Mouse (Mus musculus) monocyte, adult 2 months (primary cell): ENCODE results near the gene Cdh1.

Source experiments
- DNase-seq, 2 experiments: peaks; one replicate each; pipeline ENCODE4 v3.0.0; 2022; ENCODE audit warnings: low spot score in 2 of 2, low read depth in 1 of 2

Cdh1 gene

DNA sequence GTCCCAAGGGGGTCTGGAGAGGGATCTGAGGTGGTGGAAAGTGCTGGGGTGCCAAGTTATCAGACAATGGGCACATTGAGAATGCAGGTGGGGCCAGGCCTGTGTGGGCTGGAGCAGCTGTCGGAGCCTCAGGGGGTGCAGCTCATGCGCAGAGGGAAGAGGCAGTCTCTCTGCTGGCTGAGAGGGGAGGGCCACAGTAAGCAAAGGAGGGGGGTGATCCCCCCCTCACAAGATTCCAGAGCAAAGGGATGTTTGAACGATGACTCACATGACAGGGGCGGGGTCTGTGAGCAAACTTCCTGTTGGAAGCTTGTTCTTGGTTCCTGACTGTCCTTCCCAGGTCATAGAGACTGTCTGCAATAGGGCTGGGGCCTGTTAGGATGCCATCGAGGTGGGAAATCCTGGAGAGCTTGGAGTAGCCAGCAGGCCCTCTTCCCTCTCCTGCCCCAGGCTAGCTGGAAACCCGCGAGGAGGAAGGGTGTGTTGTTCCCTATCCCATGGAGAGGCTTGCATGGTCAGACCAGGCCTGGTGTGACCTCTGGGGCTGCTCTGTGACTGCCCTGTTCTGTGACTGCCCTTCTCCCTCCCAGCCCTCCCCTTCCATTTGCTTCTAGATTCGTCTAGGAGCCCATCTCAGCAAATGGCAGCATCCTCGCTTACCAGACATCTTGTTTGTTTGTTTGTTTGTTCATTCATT is 16.5 kb downstream of the Cdh1 start:
- no peak for DNase-seq

DNA sequence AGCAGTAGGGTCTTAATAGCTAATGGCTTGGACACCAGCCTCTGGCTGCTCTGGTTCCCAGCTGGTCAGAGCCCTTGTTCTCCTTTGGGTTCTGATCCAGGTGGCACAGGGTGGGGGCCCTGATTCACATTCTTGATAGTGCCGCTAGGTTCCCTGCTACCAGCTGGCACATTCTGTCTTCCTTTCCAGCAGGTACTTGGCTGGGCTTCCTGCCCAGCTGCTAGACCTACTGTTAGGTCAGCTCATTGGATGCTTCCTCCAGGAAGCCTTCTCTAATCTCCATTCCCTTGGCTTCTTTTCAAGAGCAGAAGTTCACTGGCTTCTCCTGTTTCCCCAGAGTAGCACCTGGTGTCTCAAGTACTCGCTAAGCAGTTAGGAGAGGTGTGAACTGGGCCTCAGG is 17.3 kb downstream of the Cdh1 start:
- no peak for DNase-seq

DNA sequence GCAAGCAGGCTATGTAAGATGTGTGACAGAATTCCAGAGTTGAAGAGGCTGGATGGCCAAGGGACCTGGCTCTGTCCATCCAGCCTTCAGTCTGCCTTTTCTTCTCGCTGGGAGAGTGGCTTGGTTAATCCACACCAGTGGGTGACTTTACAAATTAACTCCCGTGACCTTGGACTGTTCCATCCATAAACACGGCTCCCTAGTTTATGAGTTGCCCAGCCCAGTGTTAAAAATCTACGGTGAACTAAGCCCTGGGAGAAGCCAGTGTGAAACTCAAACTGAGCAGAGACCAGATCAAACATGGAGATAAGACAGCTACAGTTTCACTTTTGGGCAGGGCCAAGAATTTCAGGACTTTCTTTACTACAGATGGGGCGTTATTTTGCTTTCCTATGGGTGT is 19.9 kb downstream of the Cdh1 start:
- DNase-seq, result no peak

DNA sequence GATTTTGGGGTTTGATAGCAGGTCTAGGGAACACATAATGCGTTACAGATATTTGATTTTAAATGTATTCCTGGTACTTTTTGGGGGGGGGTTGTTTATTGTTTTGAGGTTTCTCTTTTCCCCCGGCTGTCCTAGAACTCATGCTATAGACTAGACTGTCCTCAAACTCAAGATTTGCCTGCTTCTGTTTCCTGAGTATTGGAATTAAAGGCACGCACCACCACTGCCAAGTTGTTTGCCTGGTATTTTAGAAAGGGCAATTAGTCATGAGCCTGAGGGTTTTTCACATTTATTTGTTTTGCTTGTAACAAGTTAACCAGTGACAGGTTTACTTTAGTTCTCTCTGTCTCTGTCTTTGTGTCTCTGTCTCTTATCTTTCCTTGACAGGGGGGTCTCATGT is 20.3 kb downstream of the Cdh1 start:
- no peak for DNase-seq

- no peak for DNase-seq
These were observed 20.8 kb downstream of the Cdh1 start for GRCm38 (mm10) chr8:106623954-106624353.

GRCm38 (mm10) chr8:106624743-106625142 is 21.6 kb downstream of the Cdh1 start:
- DNase-seq, result no peak

DNA sequence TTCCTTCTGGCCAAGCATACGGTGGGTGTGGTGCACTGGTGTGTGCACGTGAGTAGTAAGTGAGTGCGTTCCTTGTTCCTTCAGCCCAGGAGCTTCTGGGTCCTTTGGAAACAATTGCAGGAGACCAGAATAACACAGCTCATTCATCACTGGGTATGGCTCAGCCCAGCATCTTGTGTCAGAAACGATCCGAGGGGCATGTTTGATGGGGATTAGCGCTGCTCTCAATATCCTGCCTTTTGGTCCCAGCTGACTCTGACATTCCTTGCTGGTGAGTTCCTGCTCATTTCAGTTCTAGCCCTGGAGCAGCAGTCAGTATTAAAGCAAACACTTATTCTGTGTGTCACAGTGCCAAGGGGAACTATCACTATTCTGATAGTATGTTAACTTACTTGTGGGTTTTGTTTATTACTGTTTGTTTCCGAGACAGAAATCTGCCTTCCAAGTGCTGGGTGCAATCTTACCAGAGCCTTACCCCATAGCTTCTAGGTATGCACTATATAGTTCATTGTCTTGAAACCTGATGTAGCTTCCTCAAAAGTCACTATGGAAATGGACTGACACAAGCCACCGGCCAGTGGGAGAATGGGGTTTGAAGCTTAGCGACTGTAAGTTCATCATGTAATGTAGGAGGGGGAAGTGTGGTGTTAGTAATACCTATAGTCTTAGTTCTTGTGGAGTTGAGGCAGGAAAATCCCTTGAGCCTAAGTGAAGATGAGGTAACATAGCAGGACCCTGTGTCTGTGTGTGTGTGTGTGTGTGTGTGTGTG is 23.1 kb downstream of the Cdh1 start:
- DNase-seq, result no peak

GRCm38 (mm10) chr8:106628291-106628964 is 25.3 kb downstream of the Cdh1 start:
- DNase-seq, result no peak

DNA sequence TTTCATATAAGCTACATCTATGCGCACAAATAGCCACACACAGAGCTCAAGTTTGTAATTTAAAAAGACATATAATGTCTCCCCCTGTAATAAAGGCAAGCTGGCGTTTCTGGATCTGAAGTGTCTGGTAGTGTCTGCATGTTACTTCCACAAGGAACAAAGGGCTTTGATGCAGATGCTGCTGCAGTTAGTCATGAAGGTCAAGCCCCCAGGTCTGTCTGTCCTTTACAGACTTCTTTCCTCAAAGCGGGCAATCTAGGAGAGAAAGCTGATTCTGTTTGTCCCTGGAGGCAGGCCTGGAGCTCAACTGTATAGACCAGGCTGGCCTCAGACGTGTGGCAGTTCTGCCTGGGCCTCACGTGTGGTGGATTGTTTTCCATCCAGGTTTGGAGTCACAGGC is 26.3 kb downstream of the Cdh1 start:
- no peak for DNase-seq

DNA sequence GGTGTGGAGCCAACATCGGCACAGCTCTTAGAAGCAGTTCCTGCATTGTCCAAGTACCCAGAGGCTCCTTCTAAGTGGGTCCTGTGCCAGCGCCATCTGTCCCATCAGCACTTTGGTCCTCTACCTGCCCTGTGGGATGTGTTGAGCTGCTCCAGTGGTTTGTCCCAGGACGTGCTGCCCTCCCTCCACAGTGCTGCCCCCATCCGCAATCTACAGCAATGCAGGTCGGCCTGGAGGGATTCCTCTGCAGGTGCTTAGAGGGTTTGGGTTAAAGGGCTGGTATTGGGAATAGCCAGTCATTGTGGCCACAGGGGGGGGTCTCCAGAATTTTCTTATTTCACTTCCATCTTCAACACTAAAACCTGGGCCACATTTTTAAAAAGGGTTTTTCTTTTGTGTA is 28.8 kb downstream of the Cdh1 start:
- no peak for DNase-seq

DNA sequence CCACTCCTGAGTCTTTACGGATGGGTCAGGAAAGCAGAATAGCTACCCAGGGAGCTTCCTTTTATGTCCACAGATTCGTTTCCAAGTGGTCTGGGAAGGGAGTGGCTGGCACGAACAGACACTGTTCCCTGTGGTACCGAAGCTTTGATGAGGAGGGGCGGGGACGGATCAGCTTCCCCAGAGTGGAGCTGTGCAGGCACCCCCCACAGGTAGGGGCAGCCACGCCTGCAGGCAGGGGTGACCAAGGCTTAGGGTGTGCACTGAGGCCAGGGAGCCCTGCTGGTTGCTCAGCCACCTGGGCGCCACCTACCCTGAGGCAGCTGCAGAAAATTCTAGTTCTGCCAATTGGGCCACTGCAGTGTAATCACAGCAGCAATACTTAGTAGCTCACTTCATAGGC is 29.5 kb downstream of the Cdh1 start:
- DNase-seq, result no peak

DNA sequence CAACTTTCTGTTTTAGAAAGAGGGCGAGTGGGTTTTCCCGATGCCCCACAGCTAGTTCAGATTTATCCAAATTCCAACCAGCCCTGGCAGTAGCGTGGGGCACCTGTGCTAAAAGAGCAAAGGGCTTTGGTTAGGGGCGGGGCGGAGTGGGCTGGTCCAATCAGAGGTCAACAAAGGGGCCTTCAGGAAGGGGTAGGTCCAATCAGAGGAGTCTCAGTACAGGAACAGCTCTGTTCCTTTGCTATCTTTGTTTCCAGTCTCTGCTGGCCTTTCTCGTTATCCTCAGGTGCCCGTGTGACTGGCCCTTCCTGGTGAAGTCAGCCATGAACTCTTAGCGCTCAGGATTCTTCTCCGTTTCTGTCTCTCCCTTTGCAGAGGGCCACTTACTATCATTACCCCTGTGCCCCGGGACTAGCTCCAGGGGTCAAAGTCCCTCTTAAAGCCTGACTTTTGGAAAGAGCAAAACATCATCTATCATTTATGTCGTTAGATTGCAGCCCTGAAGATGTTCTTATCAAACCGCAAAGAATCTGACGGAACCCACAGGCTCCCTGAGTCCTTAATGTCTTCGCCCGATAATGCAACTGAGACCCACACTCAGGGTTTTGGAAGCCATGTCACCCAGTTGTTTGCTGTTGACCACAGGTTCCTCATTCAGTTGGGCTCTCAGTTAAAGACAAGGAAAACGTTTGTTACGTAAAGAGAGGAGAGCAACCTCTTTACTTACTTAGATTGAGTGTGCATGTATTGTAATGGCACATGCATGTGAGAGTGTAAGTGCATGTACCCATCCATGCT is 30.4 kb downstream of the Cdh1 start:
- DNase-seq, result no peak

GRCm38 (mm10) chr8:106635284-106635683 is 32.1 kb downstream of the Cdh1 start:
- DNase-seq, result no peak

DNA sequence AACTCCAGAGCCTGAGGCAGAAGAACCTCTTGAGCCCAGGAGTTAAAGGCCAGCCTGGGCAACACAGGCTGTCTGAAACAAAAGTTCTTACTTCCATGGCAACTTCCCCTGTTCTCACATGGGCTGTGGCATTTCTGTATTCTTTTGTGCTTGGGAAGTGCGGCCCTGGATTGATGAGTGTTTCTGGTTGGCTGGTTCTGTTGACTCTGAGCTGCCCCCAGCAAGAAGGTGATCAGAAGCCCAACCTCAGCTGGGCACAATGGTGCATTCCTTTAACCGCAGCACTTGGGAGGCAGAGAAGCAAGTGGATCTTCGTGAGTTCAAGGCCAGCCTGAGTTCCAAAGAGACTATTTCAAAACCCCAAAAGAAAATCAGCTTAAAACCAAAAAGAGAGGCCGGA is 34.3 kb downstream of the Cdh1 start:
- no peak for DNase-seq

- no peak for DNase-seq
These were observed 35.7 kb downstream of the Cdh1 start for GRCm38 (mm10) chr8:106638768-106639295.

DNA sequence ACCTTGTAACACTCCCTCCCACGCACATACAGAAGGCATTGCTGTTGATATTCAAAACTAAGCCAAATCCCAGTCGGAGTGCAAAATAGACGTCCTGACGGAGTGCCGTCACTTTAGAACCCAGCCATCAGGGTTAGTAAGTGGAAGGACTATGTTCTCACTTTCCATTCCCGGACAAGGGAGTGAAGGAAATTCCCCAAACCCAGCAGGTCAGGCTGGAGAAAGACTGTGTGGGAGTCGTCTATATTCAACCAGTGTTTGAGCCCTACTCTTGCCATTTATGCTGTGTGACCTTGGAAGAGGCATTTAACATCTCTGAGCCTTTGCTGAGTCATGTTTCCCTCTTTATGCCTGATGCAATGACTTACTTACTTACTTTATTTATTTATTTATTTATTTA is 37.1 kb downstream of the Cdh1 start:
- DNase-seq, result no peak

GRCm38 (mm10) chr8:106640921-106641320 is 37.8 kb downstream of the Cdh1 start:
- no peak for DNase-seq

- DNase-seq, result no peak
These were observed 39.0 kb downstream of the Cdh1 start for GRCm38 (mm10) chr8:106642172-106642571.

DNA sequence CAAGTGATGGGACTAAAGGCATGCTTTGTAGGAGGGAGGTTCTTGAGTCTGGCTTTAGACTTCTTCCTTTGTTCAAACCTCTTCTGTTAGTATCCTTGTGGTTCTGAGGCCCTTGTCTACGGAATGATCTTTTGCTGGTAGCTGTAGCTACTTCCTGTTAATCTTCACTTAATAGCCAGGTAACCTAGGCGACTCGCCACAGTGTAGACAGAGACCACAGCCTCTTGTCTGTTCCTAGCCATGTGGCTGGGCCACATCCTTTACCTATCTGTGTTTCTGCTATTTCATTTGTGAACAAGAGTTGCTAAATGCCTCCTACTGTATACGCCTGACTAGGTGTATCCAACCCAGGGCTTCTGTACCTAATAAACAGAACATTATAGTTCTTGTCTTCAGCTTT is 39.9 kb downstream of the Cdh1 start:
- no peak for DNase-seq

- no peak for DNase-seq
These were observed 41.8 kb downstream of the Cdh1 start for GRCm38 (mm10) chr8:106644957-106645356.

GRCm38 (mm10) chr8:106646153-106646552 is 43.0 kb downstream of the Cdh1 start:
- DNase-seq, result no peak
